Mouse (Mus musculus) layer of hippocampus, adult 11-12 months (tissue): Measurements from ENCODE around the gene Nol12.

ENCODE experiments used
- DNase-seq: peaks from one replicate; pipeline ENCODE4 v3.0.0; 2022; ENCODE audit warnings: low spot score

Gene Nol12

DNA sequence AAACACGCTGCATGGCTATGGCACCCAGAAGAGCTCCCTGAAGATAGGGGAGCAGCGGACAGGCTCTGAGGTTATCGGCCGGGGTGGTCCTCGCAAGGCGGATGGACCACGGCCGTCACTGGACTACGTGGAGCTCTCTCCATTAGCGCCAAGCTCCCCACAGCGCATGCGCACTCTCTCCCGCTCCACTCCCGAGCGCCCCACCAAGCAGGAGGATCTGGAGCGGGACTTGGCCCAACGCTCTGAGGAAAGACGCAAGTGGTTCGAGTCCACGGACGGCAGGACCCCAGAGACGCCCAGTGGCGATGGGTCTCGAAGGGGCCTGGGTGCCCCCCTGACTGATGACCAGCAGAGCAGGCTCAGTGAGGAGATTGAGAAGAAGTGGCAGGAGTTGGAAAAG is 58.2 kb downstream of the Nol12 start:
- no peak for DNase-seq
